8 mouse cellular contexts compared by ENCODE assay signal in genomic region chr16:26106041-26106617, GRCm38 (mm10). TPM values are rescaled to one million over a fixed set of nuclear protein-coding genes. Genes with fewer than 3 reads are reported as not detected.
DNase-seq lines count a peak whose midpoint lies in the region; ATAC-seq lines count a peak whose summit lies in the region.

No protein-coding gene starts in this region.

- peak overlapping the region; percentile 76 for H3K4me3 ChIP-seq in embryonic facial prominence, embryonic 13.5 days
- peak overlapping the region; percentile 68 for H3K4me3 ChIP-seq in hindbrain, embryonic 12.5 days
- peak overlapping the region; percentile 56 for H3K4me3 ChIP-seq in liver, embryonic 12.5 days
- peak overlapping the region; percentile 71 for H3K4me3 ChIP-seq in stomach, embryonic 15.5 days (replicated peaks)

- peaks cover 22% of the 10 kb centered on the region for H3K4me1 ChIP-seq in embryonic facial prominence, embryonic 13.5 days
- H3K4me1 ChIP-seq in hindbrain, embryonic 12.5 days: peaks cover 6% of the 10 kb centered on the region; the same call in 1 of the 2 replicates
- no peaks in the 10 kb centered on the region for H3K4me1 ChIP-seq in liver, embryonic 12.5 days
- peaks cover 10% of the 10 kb centered on the region for H3K4me1 ChIP-seq in stomach, embryonic 15.5 days

- peak; percentile 38 for ATAC-seq in embryonic facial prominence, embryonic 13.5 days (ENCODE audit: insufficient number of reproducible peaks, insufficient read depth, low FRiP score, low TSS enrichment, low read depth)
- peak; percentile 24; the same call in 1 of the 2 replicates for ATAC-seq in hindbrain, embryonic 12.5 days (ENCODE audit: low FRiP score)
- ATAC-seq in liver, embryonic 12.5 days: peak; percentile 18; the same call in 1 of the 2 replicates
- ATAC-seq in stomach, embryonic 15.5 days (ENCODE audit: insufficient read depth, low FRiP score, low read depth): peak; percentile 45
- ATAC-seq in erythroblast, adult 5-6 weeks (replicated peaks; ENCODE audit: low FRiP score, poor library complexity, severe bottlenecking): no peak

- intact Hi-C loops in heart, postnatal 14 days (cut with DNase I): loop anchor here (5.0 kb wide), 3 partner anchors 84 to 139 kb away; no protein-coding TSS in a partner anchor

- no peaks in the 10 kb centered on the region for H3K36me3 ChIP-seq in embryonic facial prominence, embryonic 13.5 days
- H3K36me3 ChIP-seq in hindbrain, embryonic 12.5 days: no peaks in the 10 kb centered on the region
- no peaks in the 10 kb centered on the region for H3K36me3 ChIP-seq in liver, embryonic 12.5 days
- H3K36me3 ChIP-seq in stomach, embryonic 15.5 days: no peaks in the 10 kb centered on the region

- H3K9ac ChIP-seq in embryonic facial prominence, embryonic 13.5 days: peak overlapping the region; percentile 84
- H3K9ac ChIP-seq in hindbrain, embryonic 12.5 days: peak overlapping the region; percentile 66
- H3K9ac ChIP-seq in liver, embryonic 12.5 days: 0 out of 2 replicates have a peak overlapping the region, but pooled peaks have one; percentile 48
- H3K9ac ChIP-seq in stomach, embryonic 15.5 days: peak overlapping the region; percentile 60; the same call in 1 of the 2 replicates

- H3K27me3 ChIP-seq in embryonic facial prominence, embryonic 13.5 days: no peaks in the 10 kb centered on the region
- H3K27me3 ChIP-seq in hindbrain, embryonic 12.5 days: peaks cover 21% of the 10 kb centered on the region
- peaks cover 35% of the 10 kb centered on the region for H3K27me3 ChIP-seq in liver, embryonic 12.5 days (replicated peaks)
- no peaks in the 10 kb centered on the region for H3K27me3 ChIP-seq in stomach, embryonic 15.5 days (replicated peaks)

- no peaks in the 10 kb centered on the region for H3K9me3 ChIP-seq in embryonic facial prominence, embryonic 13.5 days
- no peaks in the 10 kb centered on the region for H3K9me3 ChIP-seq in hindbrain, embryonic 12.5 days (replicated peaks)
- no peaks in the 10 kb centered on the region for H3K9me3 ChIP-seq in liver, embryonic 12.5 days (replicated peaks)
- no peaks in the 10 kb centered on the region for H3K9me3 ChIP-seq in stomach, embryonic 15.5 days

- H3K27ac ChIP-seq in embryonic facial prominence, embryonic 13.5 days: peak overlapping the region; percentile 87
- H3K27ac ChIP-seq in hindbrain, embryonic 12.5 days: peak overlapping the region; percentile 80; the same call in 1 of the 2 replicates
- H3K27ac ChIP-seq in liver, embryonic 12.5 days: peak overlapping the region; percentile 65
- peak overlapping the region; percentile 91 for H3K27ac ChIP-seq in stomach, embryonic 15.5 days

- WGBS in embryonic facial prominence, embryonic 13.5 days: 4% methylated on average over 5 of the region's 5 CpGs
- WGBS in hindbrain, embryonic 12.5 days: 16% methylated on average over 5 of the region's 5 CpGs
- 4% methylated on average over 5 of the region's 5 CpGs for WGBS in liver, embryonic 12.5 days (ENCODE audit: insufficient replicate concordance)
- WGBS in stomach, embryonic 15.5 days: 5% methylated on average over 5 of the region's 5 CpGs

- peak overlapping the region; percentile 84 for H3K4me2 ChIP-seq in embryonic facial prominence, embryonic 13.5 days
- H3K4me2 ChIP-seq in hindbrain, embryonic 12.5 days (replicated peaks): peak overlapping the region; percentile 90
- H3K4me2 ChIP-seq in liver, embryonic 12.5 days: peak overlapping the region; percentile 73
- H3K4me2 ChIP-seq in stomach, embryonic 15.5 days: peak overlapping the region; percentile 85

- DNase-seq in heart, adult 18-20 months: peak; percentile 11 to 46
- DNase-seq in heart, postnatal 14 days: no peak
- DNase-seq in cerebellum, postnatal 36 days: no peak

RNA-seq across cellular contexts. Expression of gene P3h2, which starts 0.5 kb away (rescaled TPM):
- 1 to 10 TPM; 3.7 to 3.8 TPM for total RNA-seq in heart, adult 18-20 months (2021)
- 1 to 10 TPM; 4.5 to 5.2 TPM for total RNA-seq in heart, postnatal 14 days (2021)
- polyA plus RNA-seq in embryonic facial prominence, embryonic 13.5 days (2015; fragmentation: Nextera tagmentation; extraction: Ambion mirVana): 2.5 and 3.3 TPM in 2 replicates
- polyA plus RNA-seq in hindbrain, embryonic 12.5 days (2016; fragmentation: Nextera tagmentation; extraction: Ambion mirVana): 2.3 and 3.5 TPM in 2 replicates
- 1.5 and 2.0 TPM in 2 replicates for polyA plus RNA-seq in liver, embryonic 12.5 days (2016; fragmentation: Nextera tagmentation; extraction: Ambion mirVana)
- polyA plus RNA-seq in stomach, embryonic 15.5 days (2015; fragmentation: Nextera tagmentation; extraction: Ambion mirVana): 4.9 and 5.5 TPM in 2 replicates
- total RNA-seq in erythroblast, adult 5-6 weeks (2015; ENCODE audit: low replicate concordance): 0.42 TPM in 1 of 2 replicates, not detected in the other
- total RNA-seq in erythroblast, adult 5-6 weeks (2017; ENCODE audit: low replicate concordance): not detected in 2 replicates

Comparison
In these comparisons a context has a peak if more than half of its experiments do, and no peak if none do; other contexts are left out.
1. DNase-seq: peak in heart, adult 18-20 months (2 of 2); none in heart, postnatal 14 days (0 of 2) and cerebellum, postnatal 36 days (0 of 2).
2. Peak in every context shown above with its lines, with median percentiles within 50 percentile points of each other: H3K27ac ChIP-seq, H3K4me2 ChIP-seq, H3K4me3 ChIP-seq and H3K9ac ChIP-seq.